Mouse (Mus musculus) liver, adult 2 months (tissue): ENCODE measurements around the gene Fbxo9.

ENCODE experiments used
- CTCF ChIP-seq: fragments of 200-500 bp; IDR thresholded peaks from 2 replicates; pipeline ENCODE4 v1.5.1; 2011; ENCODE audit warnings: low read depth, low read length, control low read depth
- POLR2A ChIP-seq: fragments of 200-500 bp; IDR thresholded peaks from 2 replicates; pipeline ENCODE4 v1.6.1; 2011; ENCODE audit warnings: low read length, control low read depth; ENCODE audit not compliant: insufficient read depth; ENCODE audit errors: extremely low read depth

- TF ChIP-seq CTCF (no peak), POLR2A (no peak)
Measured at GRCm38 (mm10) chr9:78146099-78146498, 37.2 kb upstream of the Fbxo9 start.
